Mouse (Mus musculus) splenic B cell, adult 2 months (primary cell): Measurements from ENCODE around the gene 1700056E22Rik.

Experiments used
- DNase-seq: peaks from one replicate; pipeline ENCODE4 v3.0.0-alpha.2; 2011; ENCODE audit warnings: low read depth, low spot score
- H3K27me3 ChIP-seq: 2 replicates; pipeline ENCODE4 v1.6.1; 2012; ENCODE audit warnings: mild to moderate bottlenecking, low read length, moderate library complexity, mixed read lengths; ENCODE audit not compliant: control insufficient read depth, poor library complexity, insufficient read depth, severe bottlenecking
- H3K36me3 ChIP-seq: 2 replicates; pipeline ENCODE4 v1.6.1; 2012; ENCODE audit warnings: mild to moderate bottlenecking, low read length, moderate library complexity, mixed read lengths; ENCODE audit not compliant: control insufficient read depth, poor library complexity, insufficient read depth, severe bottlenecking

The 1700056E22Rik gene

DNA sequence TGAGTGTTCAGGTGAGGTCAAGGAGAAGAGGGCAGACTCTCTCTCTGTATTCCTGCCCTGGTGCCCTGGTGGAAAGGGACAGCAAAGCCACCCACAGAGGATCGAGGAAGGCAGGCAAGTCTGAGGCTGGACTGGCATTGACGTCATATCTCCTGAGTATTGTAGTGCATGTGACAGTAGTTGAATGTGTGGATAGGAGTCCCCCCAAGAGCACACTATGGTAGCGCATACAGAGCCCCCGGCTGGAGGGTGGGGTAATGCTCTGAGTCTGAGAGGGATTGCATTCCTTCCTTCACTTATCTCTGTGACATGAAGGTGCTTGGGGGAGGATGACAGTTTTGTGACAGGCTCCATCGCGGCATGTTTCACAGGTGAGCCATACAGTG, 14.4 kb downstream of the 1700056E22Rik start:
- DNase-seq, result no peak
- no peaks in the 10 kb centered on the region for H3K27me3 ChIP-seq
- H3K36me3 ChIP-seq, result no peaks in the 10 kb centered on the region; the same call in 1 of the 2 replicates

GRCm38 (mm10) chr1:184019042-184019721, 14.9 kb downstream of the 1700056E22Rik start:
- H3K36me3 ChIP-seq, result no peaks in the 10 kb centered on the region; the same call in 1 of the 2 replicates
- no peak for DNase-seq
- no peaks in the 10 kb centered on the region for H3K27me3 ChIP-seq

DNA sequence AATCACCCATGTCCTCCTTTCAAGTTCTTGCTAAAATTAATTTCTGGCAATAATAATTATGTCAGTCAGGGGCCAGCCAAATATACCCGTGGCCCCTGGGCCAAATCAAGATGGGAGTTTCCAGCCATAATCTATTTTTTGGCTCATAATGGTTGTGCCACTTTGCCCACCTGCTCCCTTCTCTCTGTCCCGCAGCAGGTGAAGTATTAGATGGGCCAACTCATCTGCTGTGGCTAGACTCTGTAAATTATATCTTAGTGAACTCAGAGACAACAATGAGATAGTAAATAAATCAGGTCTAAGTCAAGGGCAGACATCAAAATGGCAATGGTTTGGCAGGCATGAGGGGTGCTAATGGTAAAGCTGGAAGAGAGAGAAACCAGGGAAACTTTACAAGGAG, 16.5 kb downstream of the 1700056E22Rik start:
- DNase-seq, result no peak
- no peaks in the 10 kb centered on the region for H3K27me3 ChIP-seq
- no peaks in the 10 kb centered on the region for H3K36me3 ChIP-seq

- Histone ChIP-seq H3K27me3 (no peaks in the 10 kb centered on the region), H3K36me3 (no peaks in the 10 kb centered on the region)
- no peak for DNase-seq
Measured at GRCm38 (mm10) chr1:184015995-184016730, 17.9 kb downstream of the 1700056E22Rik start.

- no peaks in the 10 kb centered on the region for H3K27me3 ChIP-seq
- DNase-seq, result peak; percentile 44
- no peaks in the 10 kb centered on the region for H3K36me3 ChIP-seq
Measured at GRCm38 (mm10) chr1:184014091-184014490, 20.0 kb downstream of the 1700056E22Rik start.

GRCm38 (mm10) chr1:184013106-184013505, 21.0 kb downstream of the 1700056E22Rik start, which contains the start of gene Dusp10:
Gene Dusp10, plus strand, starts transcription at chr1:184013302.
- DNase-seq, result peak; percentile 24
- Histone ChIP-seq H3K36me3 (no peaks in the 10 kb centered on the region), H3K27me3 (no peaks in the 10 kb centered on the region)

- no peak for DNase-seq
- no peaks in the 10 kb centered on the region for H3K36me3 ChIP-seq
- H3K27me3 ChIP-seq, result no peaks in the 10 kb centered on the region
Measured at GRCm38 (mm10) chr1:184011311-184011710, 22.8 kb downstream of the 1700056E22Rik start.

GRCm38 (mm10) chr1:184006086-184006485, 28.0 kb downstream of the 1700056E22Rik start:
- no peaks in the 10 kb centered on the region for H3K27me3 ChIP-seq
- DNase-seq, result no peak
- H3K36me3 ChIP-seq, result no peaks in the 10 kb centered on the region

- peak; percentile 56 for DNase-seq
- H3K36me3 ChIP-seq, result no peaks in the 10 kb centered on the region
- H3K27me3 ChIP-seq, result no peaks in the 10 kb centered on the region
Measured at GRCm38 (mm10) chr1:184005315-184006058, 28.6 kb downstream of the 1700056E22Rik start.

- DNase-seq, result no peak
Measured at GRCm38 (mm10) chr1:184004311-184004710, 29.8 kb downstream of the 1700056E22Rik start.

DNA sequence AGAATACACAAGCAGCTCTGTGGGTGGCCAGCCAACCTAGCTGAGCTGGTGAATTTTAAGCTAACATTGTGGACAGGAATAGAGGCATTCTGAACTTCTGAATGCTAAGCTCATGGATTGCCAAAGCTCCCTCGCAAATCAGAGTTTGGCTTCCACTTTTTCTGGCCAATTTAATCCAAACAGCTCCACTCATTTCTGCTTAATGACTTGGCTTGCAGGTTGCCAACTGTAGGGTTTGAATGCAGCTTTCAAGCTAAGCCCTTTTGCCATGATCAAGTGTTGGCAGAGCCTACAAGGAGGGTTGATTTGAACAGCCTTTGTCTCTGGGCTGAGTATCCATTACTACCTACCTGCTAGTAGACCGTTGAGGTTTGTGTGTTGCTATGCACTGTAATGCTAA, 31.6 kb downstream of the 1700056E22Rik start:
- no peak for DNase-seq
- no peaks in the 10 kb centered on the region for H3K36me3 ChIP-seq
- H3K27me3 ChIP-seq, result no peaks in the 10 kb centered on the region

More at GRCm38 (mm10) chr1:184004311-184004710, 29.8 kb downstream of the 1700056E22Rik start:
- Histone ChIP-seq H3K27me3 (no peaks in the 10 kb centered on the region), H3K36me3 (no peaks in the 10 kb centered on the region)

- DNase-seq, result no peak
- Histone ChIP-seq H3K27me3 (no peaks in the 10 kb centered on the region), H3K36me3 (no peaks in the 10 kb centered on the region)
Measured at GRCm38 (mm10) chr1:183997207-183997606, 36.9 kb downstream of the 1700056E22Rik start.

GRCm38 (mm10) chr1:183991921-183992320, 42.2 kb downstream of the 1700056E22Rik start:
- Histone ChIP-seq H3K36me3 (no peaks in the 10 kb centered on the region), H3K27me3 (no peaks in the 10 kb centered on the region)
- no peak for DNase-seq

DNA sequence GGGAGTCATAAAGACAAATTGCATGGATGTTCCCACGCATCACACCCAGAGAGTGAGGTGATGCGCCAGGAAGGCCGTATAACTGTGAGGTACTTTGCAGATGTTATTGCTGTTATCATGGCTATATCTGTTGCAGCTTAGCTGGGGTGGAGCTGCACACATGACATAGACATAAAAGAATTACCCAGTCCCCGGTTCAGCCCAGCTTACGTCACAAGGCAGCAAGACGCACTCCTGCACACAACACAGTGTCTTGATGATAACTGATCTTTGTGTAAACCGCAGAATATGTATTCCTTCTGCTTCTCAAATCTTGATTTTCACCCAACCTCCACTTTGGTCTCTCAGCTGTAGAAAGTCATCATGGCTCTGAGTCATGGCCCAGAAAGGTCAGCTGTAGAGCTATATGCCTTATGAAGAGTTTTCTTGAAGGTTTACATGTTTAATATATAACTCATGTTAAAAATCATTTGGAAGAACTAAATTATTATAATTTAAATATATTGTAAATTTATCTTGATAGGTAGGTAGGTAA, 46.3 kb downstream of the 1700056E22Rik start:
- Histone ChIP-seq H3K36me3 (no peaks in the 10 kb centered on the region), H3K27me3 (no peaks in the 10 kb centered on the region)
- no peak for DNase-seq
